Mouse (Mus musculus) intestine, embryonic 15.5 days (tissue): ENCODE measurements around the gene Gm17268. TPM values are rescaled to one million over a fixed set of nuclear protein-coding genes. Genes with fewer than 3 reads are reported as not detected.

Experiments
- ATAC-seq: fragments of 200-750 bp; cut with Nextera tagmentation; 2 replicates; pipeline ENCODE4 v1.8.0; 2017; ENCODE audit warnings: moderate TSS enrichment, moderate library complexity
- H3K27ac ChIP-seq: fragments of 300-500 bp; sonication (generic); 2 replicates; pipeline ENCODE4 v1.5.1; 2015; ENCODE audit warnings: mild to moderate bottlenecking, inconsistent platforms
- H3K27me3 ChIP-seq: fragments of 300-500 bp; sonication (generic); replicated peaks from 2 replicates; pipeline ENCODE4 v1.6.1; 2015; ENCODE audit warnings: inconsistent platforms
- H3K36me3 ChIP-seq: fragments of 300-500 bp; sonication (generic); 2 replicates; pipeline ENCODE4 v1.6.1; 2015; ENCODE audit warnings: inconsistent platforms
- H3K4me1 ChIP-seq: fragments of 300-500 bp; sonication (generic); replicated peaks from 2 replicates; pipeline ENCODE4 v1.6.1; 2015; ENCODE audit warnings: inconsistent platforms
- H3K4me2 ChIP-seq: fragments of 300-500 bp; sonication (generic); replicated peaks from 2 replicates; pipeline ENCODE4 v1.6.1; 2015; ENCODE audit warnings: mild to moderate bottlenecking, inconsistent platforms
- H3K4me3 ChIP-seq: fragments of 300-500 bp; sonication (generic); replicated peaks from 2 replicates; pipeline ENCODE4 v1.5.1; 2015; ENCODE audit warnings: inconsistent platforms
- H3K9ac ChIP-seq: fragments of 300-500 bp; sonication (generic); 2 replicates; pipeline ENCODE4 v1.6.1; 2015; ENCODE audit warnings: inconsistent platforms
- H3K9me3 ChIP-seq: fragments of 300-500 bp; sonication (generic); 2 replicates; pipeline ENCODE4 v1.6.1; 2016; ENCODE audit warnings: inconsistent platforms
- WGBS: fragments of 180-500 bp; shearing (Covaris S2); methylation state at CpG from one replicate; pipeline ENCODE4 v1.1.7; 2015; 5-methylcytosine and 5-hydroxymethylcytosine counted together
- polyA plus RNA-seq: library from polyadenylated mRNA; unstranded; fragments of >200 nt; fragmentation: Nextera tagmentation; extraction: Ambion mirVana; gene quantifications from 2 replicates; pipeline ENCODE4 v1.2.1, GENCODE M21; 2015

Gene Gm17268
- polyA plus RNA-seq, 1 experiment from 2014 or later = not detected

DNA sequence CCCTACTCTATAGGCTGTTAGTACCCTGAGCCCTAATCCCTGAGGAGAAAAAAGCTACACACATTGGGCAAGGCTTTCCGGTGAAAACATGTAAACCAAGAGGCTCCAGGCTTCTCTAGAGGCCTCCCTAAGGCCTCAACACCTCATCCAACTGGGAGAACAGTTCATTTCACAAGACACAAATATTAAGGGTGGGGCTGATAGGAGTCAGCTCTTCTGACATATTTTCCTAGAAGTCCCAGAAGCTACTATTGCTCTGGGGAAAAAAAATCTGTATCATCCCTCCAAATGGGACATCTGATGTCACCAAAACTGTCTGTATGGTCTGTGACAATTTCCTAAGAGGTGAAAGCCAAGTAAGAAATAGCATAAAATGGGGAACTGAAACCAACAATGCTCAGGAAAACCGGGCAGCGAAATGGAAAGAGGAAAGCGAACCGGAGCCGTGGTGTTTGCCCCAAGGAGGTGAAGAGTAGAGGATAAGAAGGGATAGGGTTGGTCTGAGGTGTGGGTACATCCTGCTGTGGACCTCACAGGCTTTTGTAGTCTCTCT, 15.8 kb downstream of the Gm17268 start:
- no peak for ATAC-seq
- WGBS = 81% methylated on average over 6 of the region's 6 CpGs

DNA sequence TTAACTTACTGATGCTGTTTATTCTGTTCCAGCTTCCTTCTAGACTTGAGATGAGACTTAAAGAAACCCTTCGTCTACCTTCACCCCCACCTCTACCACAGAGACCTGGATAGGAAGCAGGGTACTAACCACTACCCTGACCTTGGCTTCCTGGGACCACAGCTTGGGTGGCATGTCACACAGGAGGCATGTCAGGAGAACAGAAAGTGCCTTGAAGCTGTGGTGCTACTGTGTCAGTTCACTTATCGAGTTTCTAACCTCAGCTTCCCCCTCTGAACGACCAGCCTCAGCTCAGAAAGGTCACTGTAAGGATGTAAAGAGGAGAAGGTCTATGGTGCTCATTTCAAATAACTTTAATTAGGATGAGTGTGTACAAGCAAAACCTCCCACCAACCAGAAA, 17.0 kb downstream of the Gm17268 start:
- Histone ChIP-seq H3K9ac (no peak overlapping the region), H3K27ac (no peak overlapping the region), H3K4me1 (0 out of 2 replicates have a peak, but pooled peaks cover 4% of the 10 kb centered on the region), H3K4me2 (no peak overlapping the region), H3K9me3 (no peaks in the 10 kb centered on the region), H3K36me3 (no peaks in the 10 kb centered on the region), H3K27me3 (no peaks in the 10 kb centered on the region), H3K4me3 (no peak overlapping the region)
- 57% methylated on average over 3 of the region's 3 CpGs for WGBS
- no peak for ATAC-seq

More for the DNA sequence above, 15.8 kb downstream of the Gm17268 start:
- H3K9me3 ChIP-seq = no peaks in the 10 kb centered on the region
- no peak overlapping the region for H3K4me2 ChIP-seq
- H3K9ac ChIP-seq = no peak overlapping the region
- H3K4me3 ChIP-seq = no peak overlapping the region
- no peaks in the 10 kb centered on the region for H3K27me3 ChIP-seq
- H3K27ac ChIP-seq = no peak overlapping the region
- H3K4me1 ChIP-seq = 0 out of 2 replicates have a peak, but pooled peaks cover 4% of the 10 kb centered on the region
- H3K36me3 ChIP-seq = no peaks in the 10 kb centered on the region

DNA sequence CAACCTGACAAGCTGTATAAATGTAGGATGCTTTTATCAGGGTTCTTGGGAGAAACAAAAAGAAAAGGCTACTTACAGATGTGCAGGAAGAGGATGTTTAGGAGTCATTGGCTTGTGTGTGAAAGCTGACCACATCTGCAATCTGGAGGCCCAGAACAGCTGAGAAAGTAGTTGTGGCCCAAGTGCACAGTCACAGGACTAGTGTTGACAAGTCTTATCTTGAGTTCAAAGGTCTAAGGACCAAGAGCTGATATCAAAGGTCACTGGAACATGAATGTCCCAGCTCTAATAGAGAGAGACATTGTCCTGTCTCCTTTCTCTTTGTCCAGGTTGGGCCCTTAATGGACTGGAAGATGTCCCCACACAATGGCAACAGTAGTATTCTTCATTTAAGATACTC, 18.6 kb downstream of the Gm17268 start:
- no peak overlapping the region for H3K27ac ChIP-seq
- no peak overlapping the region for H3K4me3 ChIP-seq
- H3K9me3 ChIP-seq = no peaks in the 10 kb centered on the region
- ATAC-seq = no peak
- H3K4me1 ChIP-seq = 0 out of 2 replicates have a peak, but pooled peaks cover 4% of the 10 kb centered on the region
- no peak overlapping the region for H3K9ac ChIP-seq
- no peaks in the 10 kb centered on the region for H3K36me3 ChIP-seq
- H3K4me2 ChIP-seq = no peak overlapping the region
- H3K27me3 ChIP-seq = no peaks in the 10 kb centered on the region

DNA sequence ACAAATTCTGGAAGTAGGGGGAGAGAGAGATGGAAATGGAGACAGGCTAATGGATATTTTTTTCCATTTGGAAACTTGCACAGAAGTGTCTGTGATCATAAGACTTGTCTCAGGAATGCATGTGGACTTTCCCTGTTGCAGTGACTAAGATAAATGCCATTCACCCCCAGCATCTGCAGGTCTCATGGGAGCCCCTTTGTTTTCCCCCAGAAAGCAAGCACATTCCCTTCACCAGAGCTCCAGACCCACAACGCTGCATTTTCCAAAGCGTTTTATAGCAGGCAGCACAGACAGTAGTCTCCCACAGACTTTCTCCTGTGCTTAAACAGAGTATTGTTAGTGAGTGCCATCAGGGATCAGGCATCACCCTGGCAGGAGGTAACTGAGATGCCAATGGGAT, 19.0 kb downstream of the Gm17268 start:
- H3K27ac ChIP-seq = no peak overlapping the region
- H3K4me2 ChIP-seq = no peak overlapping the region
- no peak overlapping the region for H3K4me3 ChIP-seq
- H3K4me1 ChIP-seq = 0 out of 2 replicates have a peak, but pooled peaks cover 4% of the 10 kb centered on the region
- no peaks in the 10 kb centered on the region for H3K36me3 ChIP-seq
- ATAC-seq = no peak
- no peaks in the 10 kb centered on the region for H3K27me3 ChIP-seq
- 31% methylated on average over 2 of the region's 2 CpGs for WGBS
- no peaks in the 10 kb centered on the region for H3K9me3 ChIP-seq
- no peak overlapping the region for H3K9ac ChIP-seq

DNA sequence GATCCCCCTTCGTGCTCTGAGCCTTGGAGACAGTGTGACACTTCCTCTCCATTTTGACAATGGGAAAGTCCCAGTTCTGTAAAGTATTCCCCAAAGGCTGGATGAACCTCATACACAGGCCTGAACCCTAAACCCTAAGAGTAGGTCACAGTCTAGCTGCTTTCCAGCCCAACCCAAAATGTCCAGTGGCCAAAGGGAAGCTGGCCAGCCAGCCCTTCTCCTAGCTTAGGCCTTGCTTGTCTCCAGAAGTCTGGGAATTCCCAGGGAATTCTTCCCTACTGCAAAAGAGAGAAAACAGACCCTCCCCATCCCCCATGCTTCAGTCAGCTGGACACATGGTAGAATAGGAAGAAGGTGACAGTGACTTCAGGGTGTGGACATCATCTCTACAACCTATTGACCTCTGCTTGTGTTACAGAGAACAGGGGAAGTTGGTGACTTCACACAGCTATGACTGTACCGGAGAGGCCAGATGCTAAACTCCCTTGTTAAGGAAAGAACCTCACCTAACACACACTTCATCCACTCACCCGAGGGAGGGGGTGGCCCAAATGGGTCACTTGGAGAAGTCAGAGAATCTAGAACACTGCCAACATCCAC, 22.1 kb downstream of the Gm17268 start:
- ATAC-seq = no peak
- Histone ChIP-seq H3K27ac (no peak overlapping the region), H3K9me3 (no peaks in the 10 kb centered on the region), H3K9ac (no peak overlapping the region), H3K4me1 (0 out of 2 replicates have a peak, but pooled peaks cover 6% of the 10 kb centered on the region), H3K36me3 (no peaks in the 10 kb centered on the region), H3K4me2 (no peak overlapping the region), H3K27me3 (no peaks in the 10 kb centered on the region), H3K4me3 (no peak overlapping the region)
- WGBS = 74% methylated on average over 3 of the region's 3 CpGs

DNA sequence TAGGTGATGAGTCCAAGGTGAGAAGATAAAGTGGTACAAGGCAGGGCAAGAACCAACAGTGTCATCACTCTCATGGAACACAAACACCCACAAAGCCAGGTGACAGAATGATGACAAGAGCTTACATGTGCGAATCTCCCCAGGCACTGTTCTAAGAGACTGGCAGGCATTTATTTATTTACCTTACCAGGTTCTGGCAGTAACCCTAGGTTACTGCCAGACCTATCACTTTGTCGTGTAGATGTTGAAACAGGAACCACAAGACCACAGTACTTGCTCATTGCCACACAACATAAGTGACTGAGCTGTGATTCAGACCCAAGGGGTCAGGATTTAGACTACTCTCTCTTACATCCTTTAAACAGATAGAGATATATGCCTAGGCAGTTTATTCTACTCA, 23.3 kb downstream of the Gm17268 start:
- Histone ChIP-seq H3K9me3 (no peaks in the 10 kb centered on the region), H3K9ac (no peak overlapping the region), H3K27ac (no peak overlapping the region), H3K4me2 (no peak overlapping the region), H3K36me3 (no peaks in the 10 kb centered on the region), H3K27me3 (no peaks in the 10 kb centered on the region), H3K4me1 (0 out of 2 replicates have a peak, but pooled peaks cover 9% of the 10 kb centered on the region), H3K4me3 (no peak overlapping the region)
- WGBS = 54% methylated on average over 2 of the region's 2 CpGs
- ATAC-seq = no peak

DNA sequence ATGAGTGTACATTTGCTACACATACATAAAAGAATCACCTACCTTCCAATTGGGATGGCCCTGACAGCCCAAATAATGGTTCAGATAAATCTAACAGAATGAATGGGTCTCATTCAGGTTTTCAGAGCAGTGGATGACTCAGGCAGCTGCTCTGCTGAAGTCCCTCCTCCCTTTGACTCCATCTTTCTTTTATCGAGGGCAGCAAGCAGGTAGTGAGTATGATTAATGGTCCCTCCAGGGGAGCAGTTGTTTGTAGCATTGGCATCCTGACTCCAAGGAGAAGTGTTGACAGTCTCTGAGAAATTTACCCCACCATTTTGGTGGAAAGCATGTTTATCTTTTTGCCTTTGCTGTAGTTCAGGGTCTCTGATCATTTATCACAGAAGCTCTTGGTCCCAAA, 24.6 kb downstream of the Gm17268 start:
- WGBS = 30% methylated on average over 1 of the region's 1 CpGs
- no peak for ATAC-seq
- H3K27ac ChIP-seq = no peak overlapping the region

DNA sequence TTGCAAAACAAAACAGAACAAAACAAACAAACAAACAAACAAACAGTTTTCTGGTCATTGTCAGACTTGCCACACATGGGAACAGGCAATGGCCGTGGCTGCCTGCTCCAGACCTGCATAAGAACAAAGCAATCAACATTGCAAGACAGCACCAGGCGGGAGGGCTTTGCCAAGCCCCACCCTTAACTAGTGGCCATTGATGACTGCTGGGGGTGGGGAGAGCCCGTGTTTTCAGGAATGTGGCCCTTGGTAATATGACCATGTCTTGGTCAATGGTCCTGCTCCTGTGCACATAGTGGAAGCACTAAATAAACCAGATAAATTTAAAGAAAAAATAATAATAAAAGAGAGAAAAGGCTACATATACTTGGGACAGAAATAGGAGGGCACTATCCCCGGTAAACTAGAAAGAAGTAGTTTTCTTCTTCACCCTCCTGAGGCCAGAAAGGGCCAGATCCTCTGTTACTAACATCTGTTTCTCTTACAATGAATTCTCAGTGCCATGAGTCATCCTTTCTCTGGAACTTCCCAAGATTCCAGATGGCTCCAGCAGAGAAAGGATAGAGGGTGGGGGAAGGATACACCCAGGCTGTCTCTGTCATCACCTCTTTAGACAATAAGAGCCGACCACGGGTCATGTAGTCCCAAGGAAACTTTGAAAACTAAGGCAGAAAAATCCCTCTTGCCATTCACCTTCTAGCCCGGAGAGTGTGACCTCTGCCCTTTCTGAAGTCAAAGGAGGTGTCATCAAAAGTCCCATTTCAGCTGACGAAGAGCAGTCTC, 26.8 kb downstream of the Gm17268 start:
- Histone ChIP-seq H3K4me2 (no peak overlapping the region), H3K9ac (no peak overlapping the region), H3K36me3 (no peaks in the 10 kb centered on the region), H3K4me1 (0 out of 2 replicates have a peak, but pooled peaks cover 7% of the 10 kb centered on the region), H3K4me3 (no peak overlapping the region), H3K9me3 (no peaks in the 10 kb centered on the region), H3K27ac (no peak overlapping the region), H3K27me3 (no peaks in the 10 kb centered on the region)
- 0 out of 2 replicates have a peak, but pooled peaks have one; percentile 28 for ATAC-seq
- WGBS = 50% methylated on average over 8 of the region's 8 CpGs

More for the DNA sequence above, 24.6 kb downstream of the Gm17268 start:
- no peak overlapping the region for H3K4me3 ChIP-seq
- no peak overlapping the region for H3K9ac ChIP-seq
- no peaks in the 10 kb centered on the region for H3K9me3 ChIP-seq
- 0 out of 2 replicates have a peak, but pooled peaks cover 5% of the 10 kb centered on the region for H3K4me1 ChIP-seq
- H3K27me3 ChIP-seq = no peaks in the 10 kb centered on the region
- H3K4me2 ChIP-seq = no peak overlapping the region
- H3K36me3 ChIP-seq = no peaks in the 10 kb centered on the region

DNA sequence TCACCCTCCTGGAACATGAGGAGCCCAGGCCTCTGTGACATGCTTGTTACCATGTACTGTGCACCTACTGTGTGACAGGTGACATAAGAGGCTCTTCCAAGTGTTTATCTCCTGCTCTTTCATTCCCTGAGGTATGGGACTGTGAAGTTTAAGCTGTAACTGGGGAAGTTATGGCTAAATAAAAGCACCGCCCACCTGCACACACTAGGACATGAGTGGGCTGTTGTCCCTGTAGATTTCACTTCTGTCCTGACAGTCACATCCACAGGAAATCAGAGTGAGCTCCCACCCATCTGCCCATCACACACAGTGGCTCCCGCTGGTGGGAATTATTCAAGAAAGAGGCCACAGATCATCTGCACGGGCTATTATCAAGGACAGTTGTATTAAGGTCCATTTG, 28.2 kb downstream of the Gm17268 start:
- WGBS = 87% methylated on average over 3 of the region's 3 CpGs
- Histone ChIP-seq H3K9me3 (no peaks in the 10 kb centered on the region), H3K27me3 (no peaks in the 10 kb centered on the region), H3K9ac (no peak overlapping the region), H3K36me3 (no peaks in the 10 kb centered on the region), H3K27ac (no peak overlapping the region), H3K4me1 (0 out of 2 replicates have a peak, but pooled peaks cover 8% of the 10 kb centered on the region), H3K4me3 (no peak overlapping the region), H3K4me2 (no peak overlapping the region)
- ATAC-seq = no peak

DNA sequence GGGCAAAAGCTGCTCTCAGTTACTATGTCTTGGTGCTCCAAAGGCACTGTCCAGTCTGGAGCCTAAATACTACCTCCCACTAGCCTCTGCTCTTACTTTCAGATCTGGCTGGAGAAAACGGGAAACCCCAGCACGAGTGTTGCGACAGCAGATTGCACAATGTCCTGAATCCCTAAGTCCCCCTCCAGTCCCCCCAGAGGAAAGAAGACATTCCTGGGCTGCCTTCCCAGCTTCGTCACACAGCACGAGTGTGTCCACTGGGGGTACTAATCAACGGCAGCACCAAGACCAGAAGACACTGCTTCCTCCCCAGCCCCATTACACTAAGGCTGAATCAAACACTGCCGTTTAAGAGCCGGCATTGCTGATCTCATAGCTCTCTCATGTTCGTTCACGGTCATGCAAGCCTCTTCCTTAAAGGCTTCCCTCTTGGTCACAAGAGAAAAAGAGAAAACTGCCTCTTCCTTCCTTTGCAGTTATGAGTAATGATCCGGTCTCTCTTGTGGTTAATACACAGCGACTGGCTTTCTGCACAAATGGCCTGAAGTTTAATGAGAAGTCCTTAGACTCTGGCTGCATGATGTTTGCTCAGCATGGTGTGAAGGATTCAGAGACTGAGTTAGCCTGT, 31.5 kb downstream of the Gm17268 start:
- Histone ChIP-seq H3K36me3 (no peaks in the 10 kb centered on the region), H3K4me1 (0 out of 2 replicates have a peak, but pooled peaks cover 8% of the 10 kb centered on the region), H3K9me3 (no peaks in the 10 kb centered on the region), H3K9ac (no peak overlapping the region), H3K4me2 (no peak overlapping the region; the same call in 1 of the 2 replicates), H3K4me3 (no peak overlapping the region), H3K27ac (peak overlapping the region; percentile 42; the same call in 1 of the 2 replicates), H3K27me3 (no peaks in the 10 kb centered on the region)
- 34% methylated on average over 12 of the region's 12 CpGs for WGBS
- ATAC-seq = 0 out of 2 replicates have a peak, but pooled peaks have one; percentile 49

DNA sequence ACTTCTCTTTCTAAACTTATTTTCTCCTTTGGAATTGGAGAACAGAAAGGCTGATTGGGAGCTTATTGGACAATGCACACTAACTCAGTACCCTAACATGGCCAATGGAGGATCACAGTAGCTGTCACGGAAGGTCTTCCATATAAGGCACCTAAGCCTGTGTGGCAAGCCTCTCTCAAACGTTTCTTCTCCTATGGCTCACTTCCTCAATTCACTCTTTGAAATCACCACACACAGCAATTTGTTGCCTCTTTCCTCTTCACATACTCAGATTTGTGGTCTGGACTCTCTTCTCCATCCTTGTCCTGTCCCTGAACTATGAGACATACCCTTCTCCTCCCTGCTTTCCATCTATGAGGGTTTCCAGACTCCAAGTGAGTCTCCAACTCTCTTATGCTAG, 33.6 kb downstream of the Gm17268 start:
- no peaks in the 10 kb centered on the region for H3K36me3 ChIP-seq
- H3K27ac ChIP-seq = no peak overlapping the region
- no peak for ATAC-seq
- H3K4me1 ChIP-seq = 0 out of 2 replicates have a peak, but pooled peaks cover 3% of the 10 kb centered on the region
- no peaks in the 10 kb centered on the region for H3K27me3 ChIP-seq
- no peak overlapping the region for H3K4me3 ChIP-seq
- no peaks in the 10 kb centered on the region for H3K9me3 ChIP-seq
- H3K9ac ChIP-seq = no peak overlapping the region
- 67% methylated on average over 2 of the region's 2 CpGs for WGBS
- H3K4me2 ChIP-seq = no peak overlapping the region

DNA sequence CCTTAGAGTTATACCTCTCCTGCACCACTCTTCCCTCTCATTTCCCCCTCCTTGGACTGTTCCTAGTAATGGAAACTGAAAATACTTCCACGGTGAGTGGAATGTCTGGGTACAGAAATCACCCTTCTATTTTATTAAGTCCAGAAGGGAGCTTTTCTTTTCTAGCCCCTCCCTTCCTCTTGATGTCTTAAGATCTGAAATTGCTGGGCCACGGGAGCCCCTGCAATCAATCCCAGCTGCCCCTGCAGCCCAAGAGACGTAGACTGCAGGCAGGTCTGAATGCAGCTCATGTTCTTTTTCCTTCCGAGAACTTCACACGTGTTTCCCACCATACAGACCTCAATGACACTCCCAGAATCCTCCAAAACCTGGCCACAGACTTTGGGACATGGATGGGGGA, 37.8 kb downstream of the Gm17268 start:
- H3K27ac ChIP-seq = no peak overlapping the region
- ATAC-seq = no peak
- 63% methylated on average over 5 of the region's 5 CpGs for WGBS
- H3K9ac ChIP-seq = no peak overlapping the region
- H3K36me3 ChIP-seq = no peaks in the 10 kb centered on the region
- no peaks in the 10 kb centered on the region for H3K4me1 ChIP-seq
- H3K9me3 ChIP-seq = no peaks in the 10 kb centered on the region
- H3K27me3 ChIP-seq = no peaks in the 10 kb centered on the region
- H3K4me2 ChIP-seq = no peak overlapping the region
- no peak overlapping the region for H3K4me3 ChIP-seq
